ENCODE assay signal across 18 mouse cellular contexts in genomic region chr13:89583747-89584738, GRCm38 (mm10). TPM values are rescaled to one million over a fixed set of nuclear protein-coding genes. Genes with fewer than 3 reads are reported as not detected.
DNase-seq lines count a peak whose midpoint lies in the region; ATAC-seq and TF ChIP-seq lines count a peak whose summit lies in the region.
"Had no signal": no experiment of that assay in that cellular context is flagged by ENCODE, and none has a peak within 500 bp of the region (broad histone marks: within the 10 kb centered on the region; RNA-seq: fewer than 3 reads in every experiment).

No protein-coding gene starts in this region.

- 44% methylated on average over 10 of the region's 10 CpGs for WGBS in kidney, embryonic 15.5 days
- WGBS in lung, embryonic 16.5 days = 25% methylated on average over 10 of the region's 10 CpGs
- WGBS in olfactory bulb, adult 2 months = 34% methylated on average over 10 of the region's 10 CpGs
- WGBS in forebrain, embryonic 11.5 days = 72% methylated on average over 10 of the region's 10 CpGs

- no peaks in the 10 kb centered on the region for H3K27me3 ChIP-seq in kidney, embryonic 15.5 days
- H3K27me3 ChIP-seq in lung, embryonic 16.5 days (ENCODE audit: control insufficient read depth, insufficient read depth, low read depth, low read length) = no peaks in the 10 kb centered on the region
- H3K27me3 ChIP-seq in forebrain, embryonic 11.5 days (ENCODE audit: control insufficient read depth, insufficient read depth, low read length) = no peaks in the 10 kb centered on the region
- H3K27me3 ChIP-seq: embryonic facial prominence, embryonic 15.5 days; forebrain, embryonic 15.5 days; limb, embryonic 15.5 days; megakaryocyte, embryonic 14.5 days had no signal

- DNase-seq in kidney, adult 8-10 months = no peak
- no peak for DNase-seq in lung, postnatal 25 days (ENCODE audit: low spot score)
- no peak for DNase-seq in forebrain, embryonic 11.5 days (ENCODE audit: low spot score)
- DNase-seq: adrenal gland, postnatal 36 days; right cerebral cortex, postnatal 4 days; thymus, postnatal 4 days had no signal

- H3K9me3 ChIP-seq in kidney, embryonic 15.5 days (replicated peaks) = no peaks in the 10 kb centered on the region
- H3K9me3 ChIP-seq in lung, embryonic 16.5 days (ENCODE audit: control insufficient read depth, low read length) = no peaks in the 10 kb centered on the region
- no peaks in the 10 kb centered on the region for H3K9me3 ChIP-seq in forebrain, embryonic 11.5 days (ENCODE audit: control insufficient read depth, low read length)
- H3K9me3 ChIP-seq: embryonic facial prominence, embryonic 15.5 days; forebrain, embryonic 15.5 days; limb, embryonic 15.5 days; megakaryocyte, embryonic 14.5 days had no signal

- TF ChIP-seq POLR2A in cortical plate, adult 2 months (IDR thresholded peaks at IDR 0.05; ENCODE audit: extremely low read depth, insufficient read depth, low read length) = no peak
- TF ChIP-seq POLR2A in olfactory bulb, adult 2 months (IDR thresholded peaks at IDR 0.05; ENCODE audit: insufficient read depth, low read depth, low read length) = no peak

- H3K36me3 ChIP-seq in kidney, embryonic 15.5 days = no peaks in the 10 kb centered on the region
- H3K36me3 ChIP-seq in lung, embryonic 16.5 days (ENCODE audit: control insufficient read depth, insufficient read depth, low read length) = no peaks in the 10 kb centered on the region
- no peaks in the 10 kb centered on the region for H3K36me3 ChIP-seq in forebrain, embryonic 11.5 days (ENCODE audit: control insufficient read depth, insufficient read depth, low read length)
- H3K36me3 ChIP-seq: embryonic facial prominence, embryonic 15.5 days; forebrain, embryonic 15.5 days; limb, embryonic 15.5 days had no signal

- peak overlapping the region; percentile 11; the same call in 1 of the 2 replicates for H3K4me3 ChIP-seq in kidney, embryonic 15.5 days (replicated peaks)
- peak overlapping the region; percentile 22 for H3K4me3 ChIP-seq in lung, embryonic 16.5 days (ENCODE audit: low read length)
- peak overlapping the region; percentile 53 for H3K4me3 ChIP-seq in cortical plate, adult 2 months (ENCODE audit: insufficient read depth, low read length)
- no peak overlapping the region for H3K4me3 ChIP-seq in olfactory bulb, adult 2 months (ENCODE audit: insufficient read depth, low read depth, low read length)
- no peak overlapping the region for H3K4me3 ChIP-seq in forebrain, embryonic 11.5 days (ENCODE audit: low read depth, low read length)
- H3K4me3 ChIP-seq: embryonic facial prominence, embryonic 15.5 days; forebrain, embryonic 15.5 days; limb, embryonic 15.5 days; megakaryocyte, embryonic 14.5 days had no signal

- H3K4me2 ChIP-seq in kidney, embryonic 15.5 days = peak overlapping the region; percentile 36
- peak overlapping the region; percentile 34 for H3K4me2 ChIP-seq in lung, embryonic 16.5 days (ENCODE audit: low read depth, low read length)
- H3K4me2 ChIP-seq in forebrain, embryonic 11.5 days (ENCODE audit: low read depth, low read length, severe bottlenecking) = no peak overlapping the region
- H3K4me2 ChIP-seq: embryonic facial prominence, embryonic 15.5 days; forebrain, embryonic 15.5 days; limb, embryonic 15.5 days had no signal

- TF ChIP-seq CTCF in cortical plate, adult 2 months (IDR thresholded peaks at IDR 0.05; ENCODE audit: extremely low read depth, insufficient read depth, low read length) = no peak
- TF ChIP-seq CTCF in olfactory bulb, adult 2 months (IDR thresholded peaks at IDR 0.05; ENCODE audit: insufficient read depth, low read depth, low read length) = no peak

- peak overlapping the region; percentile 71; the same call in 1 of the 2 replicates for H3K27ac ChIP-seq in kidney, embryonic 15.5 days
- H3K27ac ChIP-seq in lung, embryonic 16.5 days (ENCODE audit: low read length) = peak overlapping the region; percentile 5; the same call in 1 of the 2 replicates
- H3K27ac ChIP-seq in cortical plate, adult 2 months (ENCODE audit: insufficient read depth, low read length) = peak overlapping the region; percentile 95
- peak overlapping the region; percentile 81 for H3K27ac ChIP-seq in olfactory bulb, adult 2 months (ENCODE audit: insufficient read depth, low read depth, low read length)
- H3K27ac ChIP-seq in forebrain, embryonic 11.5 days (ENCODE audit: low read depth, low read length) = no peak overlapping the region
- H3K27ac ChIP-seq: embryonic facial prominence, embryonic 15.5 days; forebrain, embryonic 15.5 days; limb, embryonic 15.5 days had no signal

- no peak overlapping the region for H3K9ac ChIP-seq in kidney, embryonic 15.5 days
- H3K9ac ChIP-seq in lung, embryonic 16.5 days (ENCODE audit: low read length) = no peak overlapping the region; the same call in 1 of the 2 replicates
- H3K9ac ChIP-seq in forebrain, embryonic 11.5 days (ENCODE audit: low read length) = no peak overlapping the region
- H3K9ac ChIP-seq: embryonic facial prominence, embryonic 15.5 days; forebrain, embryonic 15.5 days; limb, embryonic 15.5 days had no signal

- no peak for ATAC-seq in kidney, embryonic 15.5 days (replicated peaks; ENCODE audit: low FRiP score)
- peak; percentile 28; the same call in 1 of the 2 replicates for ATAC-seq in lung, embryonic 16.5 days (ENCODE audit: low read depth)
- no peak for ATAC-seq in forebrain, embryonic 11.5 days (replicated peaks; ENCODE audit: low FRiP score)
- no peak for ATAC-seq in megakaryocyte-erythroid progenitor cell, adult 5-6 weeks (replicated peaks; ENCODE audit: low FRiP score, low TSS enrichment, poor library complexity, severe bottlenecking)
- ATAC-seq: activated CD4-positive, CD25-positive, alpha-beta regulatory T cell, adult 4 months; CD4-positive, CD25-positive, alpha-beta regulatory T cell, adult 4 months; forebrain, embryonic 15.5 days had no signal

- peaks cover 12% of the 10 kb centered on the region; the same call in 1 of the 2 replicates for H3K4me1 ChIP-seq in kidney, embryonic 15.5 days
- peaks cover 13% of the 10 kb centered on the region for H3K4me1 ChIP-seq in lung, embryonic 16.5 days (replicated peaks; ENCODE audit: control insufficient read depth, insufficient read depth, low read length)
- no peaks in the 10 kb centered on the region for H3K4me1 ChIP-seq in cortical plate, adult 2 months (ENCODE audit: control insufficient read depth, insufficient read depth, low read length)
- 0 out of 2 replicates have a peak, but pooled peaks cover 2% of the 10 kb centered on the region for H3K4me1 ChIP-seq in olfactory bulb, adult 2 months (ENCODE audit: control insufficient read depth, insufficient read depth, low read length)
- no peaks in the 10 kb centered on the region for H3K4me1 ChIP-seq in forebrain, embryonic 11.5 days (replicated peaks; ENCODE audit: control insufficient read depth, insufficient read depth, low read length)
- H3K4me1 ChIP-seq: megakaryocyte, embryonic 14.5 days had no signal

RNA-seq across cellular contexts. Expression of gene Hapln1, which starts 44.4 kb away (rescaled TPM):
- 8.9 and 9.8 TPM in 2 replicates for polyA plus RNA-seq in kidney, embryonic 15.5 days (2015; fragmentation: Nextera tagmentation; extraction: Ambion mirVana)
- polyA plus RNA-seq in lung, embryonic 16.5 days (2015; fragmentation: Nextera tagmentation; extraction: Ambion mirVana) = 18.9 and 21.6 TPM in 2 replicates
- polyA plus RNA-seq in cortical plate, adult 2 months (2012; rRNA removed) = 24.4 and 27.3 TPM in 2 replicates
- not detected in 2 replicates for polyA plus RNA-seq in olfactory bulb, adult 2 months (2012; ENCODE audit: insufficient read depth, insufficient read length, low replicate concordance, missing spikeins)
- 18.6 and 19.7 TPM in 2 replicates for polyA plus RNA-seq in forebrain, embryonic 11.5 days (2014; fragmentation: Nextera tagmentation; extraction: Ambion mirVana)
- total RNA-seq in megakaryocyte-erythroid progenitor cell, adult 5-6 weeks (2014; fragmentation: Nextera tagmentation) = not detected in 2 replicates
- total RNA-seq in megakaryocyte-erythroid progenitor cell, adult 5-6 weeks (2017) = not detected in 2 replicates
- total RNA-seq: hematopoietic stem cell, adult 5-6 weeks had no signal
- polyA plus RNA-seq: activated CD4-positive, CD25-positive, alpha-beta regulatory T cell, adult 4 months; CD4-positive, CD25-positive, alpha-beta regulatory T cell, adult 4 months had no signal

Comparison
In these comparisons a context has a peak if more than half of its experiments do, and no peak if none do; other contexts are left out.
1. H3K4me3 ChIP-seq: peak in kidney, embryonic 15.5 days (single experiment), lung, embryonic 16.5 days (single experiment) and cortical plate, adult 2 months (single experiment); none in olfactory bulb, adult 2 months (single experiment) and forebrain, embryonic 11.5 days (single experiment).